Mouse (Mus musculus) naive thymus-derived CD4-positive, alpha-beta T cell, adult 2 months (primary cell): Measurements from ENCODE around the gene Agpat2.
A peak's percentile ranks its signal among the peaks of the same experiment; 100 is the strongest.

Experiments used
- DNase-seq: peaks from one replicate; pipeline ENCODE4 v3.0.0-alpha.2; 2011; ENCODE audit warnings: low read depth

The Agpat2 gene

GRCm38 (mm10) chr2:26626081-26626480, 21.9 kb upstream of the Agpat2 start:
- no peak for DNase-seq

- DNase-seq, result no peak
Measured at GRCm38 (mm10) chr2:26625419-26625818, 21.2 kb upstream of the Agpat2 start.

DNA sequence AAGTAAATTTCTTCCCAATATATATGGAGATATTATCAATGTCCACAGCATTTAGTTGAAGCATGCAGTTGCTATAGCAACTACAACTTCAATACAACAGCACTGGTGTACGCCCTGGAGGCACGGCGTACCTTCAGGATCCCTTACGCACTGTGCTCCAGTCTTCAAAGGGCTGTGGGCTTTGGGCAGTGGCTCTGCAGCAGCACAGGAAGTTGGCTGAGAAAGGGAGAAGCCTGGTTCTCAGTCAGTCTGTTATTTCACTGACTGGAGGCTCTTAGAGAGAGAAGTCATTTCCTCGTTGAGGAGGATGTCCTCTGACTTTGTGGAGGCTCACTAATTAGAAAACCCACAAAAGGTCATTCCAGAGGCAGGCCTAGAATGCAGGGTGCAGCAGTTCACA, 18.8 kb upstream of the Agpat2 start:
- DNase-seq, result peak; percentile 88

DNA sequence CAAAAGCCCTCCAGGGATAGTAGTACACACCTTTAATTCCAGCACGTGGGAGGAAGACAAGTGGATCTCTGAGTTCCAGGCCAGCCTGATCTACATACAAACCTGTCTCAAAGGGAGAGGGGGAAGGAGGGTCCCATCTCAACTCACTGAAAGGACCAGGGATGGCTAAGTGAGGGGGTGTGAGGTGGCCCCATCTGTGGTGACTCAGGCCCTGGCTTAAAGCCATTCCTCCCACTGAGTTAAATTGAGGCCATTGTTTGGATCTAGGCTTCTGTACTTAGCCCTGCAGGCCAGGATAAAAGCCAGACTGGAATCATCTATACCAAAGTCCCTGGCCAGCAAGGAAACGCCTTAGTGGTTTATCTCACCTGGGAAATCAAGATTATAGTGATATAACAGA, 17.0 kb upstream of the Agpat2 start:
- no peak for DNase-seq

- DNase-seq, result no peak
Measured at GRCm38 (mm10) chr2:26617928-26618327, 13.7 kb upstream of the Agpat2 start.

GRCm38 (mm10) chr2:26617331-26617730, 13.1 kb upstream of the Agpat2 start:
- DNase-seq, result no peak

GRCm38 (mm10) chr2:26615459-26616124, 11.4 kb upstream of the Agpat2 start:
- no peak for DNase-seq

DNA sequence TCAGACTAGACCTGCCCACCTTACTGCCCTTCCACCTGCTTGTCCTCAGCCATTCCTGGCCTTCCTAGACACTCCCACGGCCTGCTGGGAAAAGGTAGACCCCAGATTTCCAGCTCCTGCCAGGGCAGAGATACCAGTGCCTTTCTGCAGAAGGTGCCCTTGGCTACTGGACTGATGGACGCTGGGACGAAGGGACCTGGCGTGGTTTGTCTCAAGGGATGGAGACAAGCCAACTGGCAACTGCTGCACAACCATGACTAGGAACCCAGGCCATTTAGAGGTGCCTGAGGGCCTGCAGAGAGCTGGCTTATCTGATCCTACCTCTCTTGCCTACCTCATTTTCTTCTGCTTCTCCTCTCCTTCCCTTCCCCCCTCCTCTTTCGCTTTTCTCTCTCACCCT, 10.7 kb upstream of the Agpat2 start:
- no peak for DNase-seq

GRCm38 (mm10) chr2:26611896-26612295, 7.7 kb upstream of the Agpat2 start:
- DNase-seq, result no peak

GRCm38 (mm10) chr2:26611054-26611453, 6.8 kb upstream of the Agpat2 start:
- no peak for DNase-seq

DNA sequence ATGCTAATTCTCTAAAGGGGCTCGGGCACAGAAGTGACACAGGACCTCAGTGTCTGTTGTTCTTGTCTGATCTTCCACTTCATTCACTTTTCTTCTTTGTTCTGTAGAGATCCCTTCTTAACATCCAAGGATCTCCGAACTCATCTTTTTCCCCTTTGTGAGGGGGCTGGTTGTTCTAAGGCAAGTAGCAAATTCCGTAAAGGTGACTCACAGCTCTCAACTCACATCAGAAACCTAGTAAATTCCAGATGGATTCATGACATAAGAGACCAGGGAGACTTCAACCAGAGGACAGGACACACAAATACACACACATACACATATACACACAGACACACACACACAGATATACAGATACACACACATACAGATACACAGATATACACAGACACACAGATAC, 6.3 kb upstream of the Agpat2 start:
- no peak for DNase-seq

DNA sequence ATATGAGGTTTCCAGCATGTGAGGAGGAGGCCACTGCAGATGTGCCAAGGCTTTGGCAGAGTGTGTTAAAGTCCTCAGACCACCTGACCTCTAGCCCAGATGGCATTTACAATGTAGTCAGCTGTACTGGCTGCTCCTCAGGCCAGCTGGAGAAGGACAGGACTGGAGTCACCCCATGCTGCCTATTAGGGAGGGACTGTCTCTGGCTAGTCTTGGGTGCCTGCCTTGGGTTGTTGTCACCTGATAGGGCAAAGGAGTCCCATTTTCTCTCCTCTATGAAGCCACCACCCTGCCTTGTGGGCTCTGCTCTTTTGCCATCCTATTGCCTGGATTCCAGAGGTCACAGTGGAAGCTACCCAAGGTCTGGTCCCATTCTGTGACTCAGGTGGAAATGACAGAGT, 5.0 kb upstream of the Agpat2 start:
- no peak for DNase-seq

DNA sequence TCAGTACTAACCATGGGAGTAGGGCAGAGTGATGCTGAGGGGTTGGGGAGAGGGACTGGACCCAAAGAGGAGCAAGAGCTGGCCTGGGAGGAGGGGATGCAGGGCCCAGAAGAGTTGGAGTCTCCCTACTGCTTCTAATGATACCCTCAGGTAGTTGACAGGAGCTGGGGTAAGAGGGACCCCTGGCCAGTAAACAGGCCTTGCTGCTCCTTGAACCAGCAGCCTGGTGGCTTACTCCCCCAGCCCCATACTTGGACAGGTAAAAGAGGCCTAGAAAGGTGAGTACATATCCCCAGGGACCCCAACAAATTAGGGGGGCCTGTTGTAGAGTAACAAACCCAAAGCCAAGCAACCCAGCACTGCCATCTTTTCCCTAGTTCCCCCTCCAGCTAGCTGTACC, 4.6 kb upstream of the Agpat2 start:
- DNase-seq, result no peak

GRCm38 (mm10) chr2:26607056-26607910, 3.1 kb upstream of the Agpat2 start:
- DNase-seq, result no peak

DNA sequence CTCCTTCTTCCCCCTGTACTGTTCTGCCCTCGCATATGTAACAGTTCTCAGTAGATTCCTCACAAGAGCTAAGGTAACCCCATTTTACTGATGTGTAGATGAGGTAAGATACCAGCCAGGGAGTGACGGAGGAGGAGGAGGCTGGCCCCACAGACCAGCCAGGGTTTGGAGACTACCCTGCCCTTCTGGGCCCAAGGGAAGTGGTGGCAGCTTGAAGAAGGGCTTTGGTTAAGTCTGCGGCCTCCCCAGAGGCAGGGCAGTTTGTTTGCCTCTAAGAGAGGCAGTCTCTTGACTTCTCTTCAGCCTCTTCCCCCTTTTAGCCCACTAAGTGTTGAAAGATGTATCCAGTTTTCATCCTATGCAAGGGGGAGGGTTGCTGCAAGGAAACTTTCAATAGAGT, 2.4 kb upstream of the Agpat2 start:
- no peak for DNase-seq

- no peak for DNase-seq
Measured at GRCm38 (mm10) chr2:26605331-26605730, 1.1 kb upstream of the Agpat2 start.

GRCm38 (mm10) chr2:26603159-26603558, 1.1 kb downstream of the Agpat2 start:
- peak; percentile 37 for DNase-seq

- no peak for DNase-seq
Measured at GRCm38 (mm10) chr2:26602631-26603030, 1.6 kb downstream of the Agpat2 start.

- no peak for DNase-seq
Measured at GRCm38 (mm10) chr2:26601595-26601994, 2.6 kb downstream of the Agpat2 start.

DNA sequence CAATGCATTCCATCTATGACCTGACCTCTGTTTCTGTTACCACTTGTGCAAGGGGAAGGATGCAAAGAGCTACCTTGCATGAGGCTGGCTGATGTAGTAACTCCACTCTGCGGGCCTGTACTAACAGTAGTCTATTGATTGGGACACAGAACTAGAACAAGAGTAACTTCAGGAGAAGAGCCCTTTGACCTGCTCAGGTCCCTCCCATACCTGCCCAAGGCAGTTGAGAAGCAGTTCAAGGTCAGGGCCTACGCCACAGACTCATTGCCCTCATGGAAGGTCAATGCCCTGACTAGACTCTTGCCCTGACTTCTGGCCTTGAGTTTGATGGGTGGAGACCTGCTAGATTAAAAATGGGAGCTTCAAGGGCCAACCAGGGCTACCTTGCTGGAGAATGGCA, 3.6 kb downstream of the Agpat2 start:
- no peak for DNase-seq

- DNase-seq, result no peak
Measured at GRCm38 (mm10) chr2:26599965-26600364, 4.3 kb downstream of the Agpat2 start.

- no peak for DNase-seq
Measured at GRCm38 (mm10) chr2:26598462-26598861, 5.8 kb downstream of the Agpat2 start.

- DNase-seq, result no peak
Measured at GRCm38 (mm10) chr2:26597810-26598209, 6.4 kb downstream of the Agpat2 start.

GRCm38 (mm10) chr2:26596898-26597297, 7.3 kb downstream of the Agpat2 start:
- DNase-seq, result no peak
